Mouse (Mus musculus) central nervous system, embryonic 14 days (tissue): ENCODE data around the gene Erich2. TPM values are rescaled to one million over a fixed set of nuclear protein-coding genes. Genes with fewer than 3 reads are reported as not detected.

Source experiments
- polyA plus RNA-seq: library from polyadenylated mRNA; depleted of rRNA; stranded (reverse); fragments of >200 nt; gene quantifications from 2 replicates; pipeline ENCODE4 v1.2.3, GENCODE M21; 2012; rRNA removed

The Erich2 gene
- polyA plus RNA-seq: 3.5 and 3.7 TPM in 2 replicates

GRCm38 (mm10) chr2:70508496-70508895 lies at the start of gene Erich2:
Gene Erich2, plus strand, starts transcription at chr2:70508819.

GRCm38 (mm10) chr2:70552772-70553171 lies 44.2 kb downstream of the Erich2 start, which contains the start of gene Gad1:
Gene Gad1, plus strand, starts transcription at chr2:70553072.

Other genes starting within 250 kb of the Erich2 start
- 11.4 and 13.0 TPM in 2 replicates for gene Sp5, start 33.9 kb upstream of the Erich2 start, polyA plus RNA-seq
- 125 and 130 TPM in 2 replicates for gene Gad1, start 44.3 kb downstream of the Erich2 start, polyA plus RNA-seq
- 72.6 and 87.4 TPM in 2 replicates for gene Gorasp2, start 152.8 kb downstream of the Erich2 start, polyA plus RNA-seq
- gene Gm26558, start 153.3 kb downstream of the Erich2 start, polyA plus RNA-seq: 0.45 and 1.0 TPM in 2 replicates